Mouse (Mus musculus): ENCODE data around the gene Mark2. TPM values are rescaled to one million over a fixed set of nuclear protein-coding genes. Genes with fewer than 3 reads are reported as not detected.

Mark2 gene
- polyA plus RNA-seq, 1 experiment from 2014 or later, result 49.1 TPM

DNA sequence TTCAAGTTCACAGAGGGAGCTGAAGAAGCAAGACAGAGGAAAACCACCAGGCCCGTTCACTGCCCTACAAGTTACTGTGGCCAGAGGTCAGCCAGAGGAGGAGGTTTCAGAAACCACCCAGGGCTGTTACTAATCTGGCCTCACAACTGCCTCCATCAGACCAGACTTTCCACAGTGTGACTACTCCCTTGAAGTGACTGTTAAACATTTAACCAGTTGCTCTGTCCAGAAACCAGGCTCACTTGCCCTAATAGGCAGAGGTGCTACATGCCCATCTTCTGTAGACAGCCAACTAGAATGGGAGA lies 39.2 kb downstream of the Mark2 start:
- H3K9me3 ChIP-seq, result no peaks in the 10 kb centered on the region
- WGBS, result 76% methylated on average over 1 of the region's 1 CpGs
- peaks cover 15% of the 10 kb centered on the region for H3K4me1 ChIP-seq
- no peak overlapping the region for H3K27ac ChIP-seq (replicated peaks)
- H3K4me3 ChIP-seq, result no peak overlapping the region
- no peaks in the 10 kb centered on the region for H3K27me3 ChIP-seq (replicated peaks; ENCODE audit: low read depth, poor library complexity, severe bottlenecking)
- DNase-seq (ENCODE audit: low spot score), result no peak
- H3K36me3 ChIP-seq (replicated peaks), result peaks cover 52% of the 10 kb centered on the region

DNA sequence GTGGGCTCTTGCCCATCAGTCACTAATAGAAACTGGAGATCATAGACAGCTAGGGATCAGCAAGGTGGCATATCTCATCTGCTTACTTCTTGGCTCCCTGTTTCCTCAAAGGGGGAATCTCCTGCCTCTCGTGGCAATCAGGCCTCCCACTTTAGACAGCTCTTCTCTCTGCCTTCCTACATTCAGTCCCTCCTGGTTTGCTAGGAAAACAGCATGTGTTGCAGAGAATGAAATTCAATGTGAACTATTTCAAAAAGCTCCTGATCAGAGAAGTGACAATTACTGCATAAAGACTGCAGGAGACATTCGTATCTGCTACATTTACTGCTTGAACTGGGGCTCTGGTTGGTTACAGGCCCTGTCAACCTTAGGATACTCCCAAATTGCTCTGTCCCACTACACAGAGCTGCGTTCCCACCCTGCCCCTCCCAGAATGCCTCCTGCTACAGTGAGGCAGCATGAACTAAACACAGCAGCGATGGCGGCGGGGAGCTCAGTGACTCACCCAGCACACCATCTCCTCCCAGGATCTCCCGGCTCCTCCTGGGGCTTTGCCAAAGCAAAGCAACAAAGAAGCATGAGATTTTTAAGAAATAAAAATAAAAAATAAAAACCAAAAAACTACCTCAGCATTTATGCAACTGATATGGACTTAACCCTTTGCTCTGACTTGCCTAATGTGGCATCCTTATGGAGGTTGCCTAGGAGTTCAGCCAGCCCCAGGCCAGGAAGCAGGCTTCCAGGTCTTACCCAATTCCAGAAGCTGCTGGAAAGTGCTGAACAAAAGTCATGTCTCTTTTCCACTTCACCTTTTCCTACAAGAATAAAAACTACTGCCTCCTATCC lies 39.8 kb downstream of the Mark2 start:
- Histone ChIP-seq H3K36me3 (replicated peaks) (peaks cover 55% of the 10 kb centered on the region), H3K4me3 (no peak overlapping the region), H3K9me3 (no peaks in the 10 kb centered on the region), H3K27me3 (replicated peaks; ENCODE audit: low read depth, poor library complexity, severe bottlenecking) (no peaks in the 10 kb centered on the region), H3K27ac (replicated peaks) (no peak overlapping the region), H3K4me1 (peaks cover 10% of the 10 kb centered on the region)
- WGBS, result 93% methylated on average over 7 of the region's 7 CpGs
- DNase-seq (ENCODE audit: low spot score), result no peak

DNA sequence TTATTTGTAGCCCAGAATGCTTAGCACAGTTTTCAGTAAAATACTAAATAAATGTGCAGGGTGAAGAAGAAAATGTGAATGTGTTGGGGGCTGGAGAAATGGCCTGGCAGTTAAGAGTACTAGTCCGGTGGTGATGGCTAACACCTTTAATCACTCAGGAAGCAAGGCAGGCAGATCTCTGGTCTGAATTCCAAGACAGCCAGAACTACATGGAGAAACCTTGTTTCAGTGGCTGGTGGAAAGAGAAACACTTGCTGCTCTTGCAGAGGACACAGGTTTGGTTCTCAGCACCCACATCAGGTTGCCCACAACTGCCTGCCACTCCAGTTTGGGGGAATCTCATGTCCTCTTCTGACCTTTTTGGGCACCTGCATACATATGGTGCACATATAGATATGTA lies 41.6 kb downstream of the Mark2 start:
- Histone ChIP-seq H3K27ac (replicated peaks) (no peak overlapping the region), H3K27me3 (replicated peaks; ENCODE audit: low read depth, poor library complexity, severe bottlenecking) (no peaks in the 10 kb centered on the region), H3K9me3 (no peaks in the 10 kb centered on the region), H3K36me3 (replicated peaks) (peaks cover 49% of the 10 kb centered on the region), H3K4me3 (no peak overlapping the region), H3K4me1 (peaks cover 9% of the 10 kb centered on the region)
- 93% methylated on average over 1 of the region's 1 CpGs for WGBS
- DNase-seq (ENCODE audit: low spot score), result no peak

DNA sequence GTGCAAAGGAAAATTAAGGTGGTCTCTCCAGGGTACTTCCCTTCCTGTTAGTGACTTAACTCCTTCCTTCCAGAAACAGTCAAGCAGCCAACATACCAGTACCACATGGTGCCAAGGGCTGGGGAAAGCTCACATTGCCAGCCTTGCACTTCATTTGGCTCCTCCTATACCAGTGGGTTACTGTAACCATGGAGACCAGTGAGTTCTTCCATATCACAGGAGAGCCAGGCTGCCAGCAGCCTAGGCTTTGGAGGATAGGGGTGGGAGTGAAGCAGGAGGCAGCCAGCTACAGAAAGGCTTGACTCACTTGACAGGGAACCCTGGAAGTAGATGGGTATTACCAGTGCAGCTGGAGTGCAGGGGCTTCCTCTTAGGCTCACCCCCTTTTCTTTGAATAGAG lies 42.6 kb downstream of the Mark2 start:
- Histone ChIP-seq H3K27me3 (replicated peaks; ENCODE audit: low read depth, poor library complexity, severe bottlenecking) (no peaks in the 10 kb centered on the region), H3K4me1 (peaks cover 20% of the 10 kb centered on the region), H3K27ac (replicated peaks) (no peak overlapping the region), H3K36me3 (replicated peaks) (peaks cover 50% of the 10 kb centered on the region), H3K4me3 (no peak overlapping the region), H3K9me3 (no peaks in the 10 kb centered on the region)
- DNase-seq (ENCODE audit: low spot score), result no peak

DNA sequence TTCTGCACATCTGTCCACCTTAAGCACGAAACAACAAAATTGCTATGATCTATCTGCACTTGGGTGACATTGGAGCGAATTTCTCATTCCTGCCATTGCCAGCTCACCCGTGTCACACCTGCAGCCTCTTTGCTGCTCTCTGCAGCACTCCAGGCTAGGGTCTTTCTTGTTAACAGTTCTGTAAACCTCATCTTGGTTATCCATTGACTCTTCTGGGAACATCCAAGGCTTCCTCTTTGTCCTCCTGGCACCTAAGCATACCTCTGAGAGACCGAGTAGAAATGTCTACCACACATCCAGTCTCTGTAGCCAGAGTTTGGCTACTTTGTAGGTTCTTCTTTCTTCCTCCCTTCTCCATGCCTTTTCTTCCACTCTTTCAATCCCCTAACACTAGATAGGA lies 45.7 kb downstream of the Mark2 start:
- no peak overlapping the region for H3K27ac ChIP-seq (replicated peaks)
- no peaks in the 10 kb centered on the region for H3K9me3 ChIP-seq
- no peak for DNase-seq (ENCODE audit: low spot score)
- WGBS, result 91% methylated on average over 4 of the region's 4 CpGs
- H3K4me1 ChIP-seq, result peaks cover 41% of the 10 kb centered on the region
- H3K27me3 ChIP-seq (replicated peaks; ENCODE audit: low read depth, poor library complexity, severe bottlenecking), result no peaks in the 10 kb centered on the region
- H3K36me3 ChIP-seq (replicated peaks), result peaks cover 37% of the 10 kb centered on the region
- H3K4me3 ChIP-seq, result no peak overlapping the region

DNA sequence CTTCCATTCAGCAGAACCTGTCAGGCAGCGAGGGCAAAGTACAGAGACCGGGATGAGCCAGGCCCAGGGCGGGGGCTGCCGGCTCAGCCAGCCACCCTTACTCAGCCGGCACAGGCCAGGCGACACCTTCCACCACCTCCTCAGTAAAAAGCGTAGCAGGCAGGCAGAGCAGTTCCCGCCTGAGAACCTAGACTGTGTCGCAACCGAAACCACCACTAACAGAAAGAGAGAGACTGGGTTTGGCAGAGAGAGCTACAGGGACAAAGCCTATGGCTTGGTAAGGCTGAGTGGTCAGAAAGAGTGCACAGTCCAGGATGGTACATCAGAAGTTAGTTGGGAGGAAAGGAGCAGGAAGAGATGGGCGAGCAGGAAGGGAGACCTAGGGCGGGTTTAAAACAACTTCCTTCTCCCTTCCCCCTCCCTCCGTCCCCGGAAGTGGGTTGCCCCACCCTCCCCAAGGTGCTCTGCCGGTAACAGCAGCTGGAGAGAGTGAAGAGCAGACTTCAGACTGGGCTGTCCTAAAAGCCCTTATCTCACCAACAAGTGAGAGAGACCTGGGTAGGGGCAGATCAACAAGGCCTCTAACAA lies 46.5 kb downstream of the Mark2 start:
- 72% methylated on average over 15 of the region's 15 CpGs for WGBS
- peak overlapping the region; percentile 33 for H3K4me3 ChIP-seq
- peaks cover 41% of the 10 kb centered on the region for H3K36me3 ChIP-seq (replicated peaks)
- H3K27ac ChIP-seq (replicated peaks), result peak overlapping the region; percentile 63; the same call in 1 of the 2 replicates
- no peaks in the 10 kb centered on the region for H3K27me3 ChIP-seq (replicated peaks; ENCODE audit: low read depth, poor library complexity, severe bottlenecking)
- DNase-seq (ENCODE audit: low spot score), result no peak
- peaks cover 41% of the 10 kb centered on the region for H3K4me1 ChIP-seq
- no peaks in the 10 kb centered on the region for H3K9me3 ChIP-seq

DNA sequence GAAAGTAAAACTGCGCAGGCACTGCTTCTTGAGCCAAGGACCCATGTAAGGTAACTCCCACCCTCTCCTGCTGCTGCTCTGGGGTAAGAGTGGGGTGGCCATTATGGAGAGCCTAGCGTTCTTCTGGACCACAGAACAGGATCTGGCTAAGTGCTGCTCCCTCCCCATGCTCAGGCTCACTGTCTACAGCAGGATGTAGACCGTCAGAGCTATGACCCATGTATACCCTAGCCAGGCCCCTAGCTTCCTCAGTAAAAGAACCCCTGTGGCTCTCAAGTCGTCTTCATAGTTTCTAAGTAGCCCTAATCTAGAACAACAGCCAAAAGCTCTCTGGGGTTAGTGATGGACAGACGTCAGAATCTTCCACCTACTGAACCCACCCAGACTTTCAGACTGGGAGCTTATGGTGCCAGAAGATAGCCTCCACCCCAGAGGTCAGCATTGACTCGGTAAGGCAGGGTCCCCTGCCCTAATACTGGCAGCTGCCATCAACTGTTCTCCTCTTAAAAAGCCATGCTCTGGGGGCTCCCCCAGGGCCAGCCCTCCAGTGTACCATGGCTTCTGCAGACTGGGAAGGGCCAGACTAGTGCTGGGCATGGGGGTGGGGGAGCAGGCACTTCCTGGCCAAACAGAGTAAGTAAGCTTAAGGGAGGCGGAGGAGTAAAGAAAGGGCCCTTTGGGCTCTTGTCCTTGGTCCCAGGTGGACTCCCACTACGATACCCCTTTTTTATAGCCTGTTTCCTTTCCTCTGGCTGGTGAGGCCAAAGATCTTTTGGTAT lies 47.4 kb downstream of the Mark2 start:
- no peak for DNase-seq (ENCODE audit: low spot score)
- H3K9me3 ChIP-seq, result no peaks in the 10 kb centered on the region
- no peak overlapping the region for H3K4me3 ChIP-seq
- 76% methylated on average over 8 of the region's 8 CpGs for WGBS
- no peaks in the 10 kb centered on the region for H3K27me3 ChIP-seq (replicated peaks; ENCODE audit: low read depth, poor library complexity, severe bottlenecking)
- H3K36me3 ChIP-seq (replicated peaks), result peaks cover 44% of the 10 kb centered on the region
- H3K27ac ChIP-seq (replicated peaks), result no peak overlapping the region; the same call in 1 of the 2 replicates
- H3K4me1 ChIP-seq, result peaks cover 41% of the 10 kb centered on the region

DNA sequence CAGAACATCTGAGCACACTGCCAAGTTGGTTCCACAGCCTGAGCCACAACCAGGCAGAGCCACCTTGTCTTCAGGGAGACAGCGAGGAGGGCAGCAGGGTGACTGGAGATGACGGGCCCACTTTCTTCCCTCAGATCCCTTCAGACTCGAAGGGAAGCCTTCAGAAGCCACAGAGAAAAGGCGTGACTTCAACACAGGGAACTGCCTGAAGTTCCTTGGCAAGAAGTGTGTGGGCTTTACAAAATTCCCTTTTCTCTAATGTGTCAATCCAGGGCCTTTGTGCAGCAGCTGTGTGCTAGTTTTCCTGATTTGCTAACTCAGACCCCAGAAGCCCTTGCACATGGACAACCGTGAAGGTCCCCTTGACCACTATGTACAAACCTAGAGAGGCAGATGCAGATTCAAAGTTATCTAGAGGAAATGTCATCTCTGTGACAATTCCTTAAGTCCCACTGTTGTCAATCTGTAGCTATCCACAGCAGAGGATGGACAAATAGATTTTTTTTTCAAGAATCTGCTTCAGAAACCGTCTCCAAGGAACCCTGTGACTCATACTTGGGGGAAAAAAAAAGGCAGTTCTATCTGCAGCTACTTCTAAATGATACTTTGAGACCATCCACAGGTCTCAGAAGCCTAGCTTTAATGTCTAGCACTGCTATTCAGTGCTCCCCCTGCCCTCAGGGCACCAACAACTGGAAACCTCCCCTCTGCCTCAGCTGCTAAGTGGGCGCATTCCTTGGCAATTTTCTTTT lies 49.5 kb downstream of the Mark2 start:
- Histone ChIP-seq H3K36me3 (replicated peaks) (peaks cover 45% of the 10 kb centered on the region), H3K27ac (replicated peaks) (no peak overlapping the region), H3K4me3 (no peak overlapping the region), H3K4me1 (peaks cover 41% of the 10 kb centered on the region), H3K27me3 (replicated peaks; ENCODE audit: low read depth, poor library complexity, severe bottlenecking) (no peaks in the 10 kb centered on the region), H3K9me3 (no peaks in the 10 kb centered on the region)
- WGBS, result 83% methylated on average over 7 of the region's 7 CpGs
- DNase-seq (ENCODE audit: low spot score), result no peak

DNA sequence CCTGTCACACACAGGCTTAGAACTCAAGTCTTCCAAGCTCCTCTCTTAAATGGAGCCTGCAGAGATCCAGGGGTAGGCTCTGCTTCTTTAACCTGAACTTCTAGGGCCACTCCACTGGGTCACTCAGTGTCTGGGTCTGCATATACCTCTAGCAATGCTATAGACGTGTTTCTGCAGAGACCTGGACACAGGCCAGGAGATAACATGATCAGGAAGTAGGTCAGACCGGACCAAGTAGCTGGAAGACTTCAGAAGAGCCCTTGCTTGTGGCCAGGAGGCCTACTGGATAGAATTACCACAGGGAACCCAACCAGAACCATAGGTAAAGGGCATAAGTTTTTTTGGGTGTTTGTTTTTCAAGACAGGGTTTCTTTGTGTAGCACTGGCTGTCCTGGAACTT lies 51.9 kb downstream of the Mark2 start:
- Histone ChIP-seq H3K27ac (replicated peaks) (no peak overlapping the region), H3K4me3 (no peak overlapping the region), H3K4me1 (peaks cover 28% of the 10 kb centered on the region), H3K9me3 (no peaks in the 10 kb centered on the region), H3K27me3 (replicated peaks; ENCODE audit: low read depth, poor library complexity, severe bottlenecking) (no peaks in the 10 kb centered on the region), H3K36me3 (replicated peaks) (peaks cover 62% of the 10 kb centered on the region)
- DNase-seq (ENCODE audit: low spot score), result no peak
- WGBS, result 83% methylated on average over 2 of the region's 2 CpGs

DNA sequence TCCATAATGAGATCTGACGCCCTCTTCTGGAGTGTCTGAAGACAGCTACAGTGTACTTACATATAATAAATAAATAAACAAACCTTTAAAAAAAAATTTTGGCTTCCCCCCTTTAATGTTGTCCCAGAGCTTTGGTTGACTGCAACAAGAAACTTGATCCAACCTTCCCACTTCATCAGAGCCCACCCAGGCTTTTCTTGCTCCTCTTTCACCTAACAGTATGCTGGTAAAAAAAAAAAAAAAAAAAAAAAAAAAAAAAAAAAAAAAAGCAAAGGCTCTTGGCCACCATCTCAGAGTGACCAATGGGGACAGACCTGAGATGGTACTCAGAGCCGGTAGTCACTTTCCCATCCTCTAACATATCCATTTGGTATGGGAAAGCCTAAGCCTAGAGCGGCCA lies 53.4 kb downstream of the Mark2 start:
- peaks cover 14% of the 10 kb centered on the region for H3K4me1 ChIP-seq

DNA sequence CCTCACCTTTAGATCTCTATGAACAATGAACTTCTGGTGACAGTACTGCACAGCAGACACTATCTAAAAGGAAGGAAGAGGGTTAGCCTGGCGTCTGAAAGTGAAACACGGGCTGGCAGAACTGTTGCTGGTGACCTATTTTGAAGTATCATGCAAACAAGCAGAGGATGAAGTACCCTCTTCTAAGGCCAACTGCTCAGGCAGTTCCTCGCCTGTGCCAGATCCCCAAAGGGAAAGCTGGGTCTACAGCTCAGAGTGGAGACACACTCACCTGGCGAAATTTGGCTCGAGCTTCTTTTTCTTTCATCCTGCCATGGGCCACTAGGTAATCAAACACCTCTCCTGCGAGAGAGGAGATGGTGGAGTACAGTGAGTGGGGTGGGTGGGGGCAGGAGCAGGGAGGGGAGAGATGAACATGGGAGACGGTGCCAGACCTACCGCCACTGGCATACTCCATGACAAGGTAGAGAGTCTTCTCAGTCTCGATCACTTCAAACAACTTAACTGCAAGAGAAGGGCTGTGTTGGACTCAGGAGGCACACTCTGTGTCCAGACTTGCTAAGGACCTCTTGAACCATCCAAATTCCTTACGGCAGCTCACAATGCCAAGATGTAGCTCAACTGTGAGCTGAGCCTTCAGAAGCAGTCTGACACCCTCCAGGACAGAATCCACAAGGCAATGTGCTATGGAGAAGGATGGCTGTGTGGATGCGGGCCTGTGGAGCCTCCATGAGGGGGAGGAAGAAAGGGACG lies 54.9 kb downstream of the Mark2 start:
- H3K36me3 ChIP-seq (replicated peaks), result peaks cover 88% of the 10 kb centered on the region
- H3K4me1 ChIP-seq, result peaks cover under 1% of the 10 kb centered on the region; the same call in 1 of the 2 replicates
- H3K27me3 ChIP-seq (replicated peaks; ENCODE audit: low read depth, poor library complexity, severe bottlenecking), result no peaks in the 10 kb centered on the region
- WGBS, result 90% methylated on average over 12 of the region's 12 CpGs
- no peak overlapping the region for H3K27ac ChIP-seq (replicated peaks)
- no peak for DNase-seq (ENCODE audit: low spot score)
- H3K9me3 ChIP-seq, result no peaks in the 10 kb centered on the region
- H3K4me3 ChIP-seq, result no peak overlapping the region

More for the DNA sequence above, 53.4 kb downstream of the Mark2 start:
- Histone ChIP-seq H3K9me3 (no peaks in the 10 kb centered on the region), H3K27me3 (replicated peaks; ENCODE audit: low read depth, poor library complexity, severe bottlenecking) (no peaks in the 10 kb centered on the region), H3K36me3 (replicated peaks) (peaks cover 76% of the 10 kb centered on the region), H3K4me3 (no peak overlapping the region), H3K27ac (replicated peaks) (no peak overlapping the region)
- WGBS, result 86% methylated on average over 3 of the region's 3 CpGs
- DNase-seq (ENCODE audit: low spot score), result no peak
